Mouse (Mus musculus) neutrophil, adult 5-6 weeks (primary cell): ENCODE data around the gene Hnrnpa2b1. TPM values are rescaled to one million over a fixed set of nuclear protein-coding genes. Genes with fewer than 3 reads are reported as not detected.

ENCODE experiments used
- ATAC-seq: fragments of 151-379, 151-347 bp; 2 replicates; pipeline ENCODE4 v1.8.0; 2017; ENCODE audit warnings: mild to moderate bottlenecking, moderate TSS enrichment; ENCODE audit not compliant: insufficient number of reproducible peaks, poor library complexity, low FRiP score, severe bottlenecking; ENCODE audit errors: extremely low read depth
- total RNA-seq: library from RNA; stranded (forward); fragments of 200-1000 nt; gene quantifications from 2 replicates; pipeline ENCODE4 v1.2.3, GENCODE M21; 2017

Hnrnpa2b1 gene
- total RNA-seq, 1 experiment from 2014 or later, result 1,899 TPM

GRCm38 (mm10) chr6:51471179-51471505, 1.4 kb upstream of the Hnrnpa2b1 start:
- no peak for ATAC-seq

- ATAC-seq, result peak; percentile 18; the same call in 1 of the 2 replicates
Measured at GRCm38 (mm10) chr6:51470311-51471178, 851 bp upstream of the Hnrnpa2b1 start, which contains the start of gene Cbx3. TSS of gene Cbx3 (plus strand) at chr6:51470360.

- peak; percentile 13; the same call in 1 of the 2 replicates for ATAC-seq
Measured at GRCm38 (mm10) chr6:51468891-51469561, 668 bp downstream of the Hnrnpa2b1 start.

GRCm38 (mm10) chr6:51467649-51468048, 2.0 kb downstream of the Hnrnpa2b1 start:
- no peak for ATAC-seq

- no peak for ATAC-seq
Measured at GRCm38 (mm10) chr6:51460363-51460762, 9.3 kb downstream of the Hnrnpa2b1 start.

- no peak for ATAC-seq
Measured at GRCm38 (mm10) chr6:51460021-51460360, 9.7 kb downstream of the Hnrnpa2b1 start.

- no peak for ATAC-seq
Measured at GRCm38 (mm10) chr6:51459313-51460020, 10.2 kb downstream of the Hnrnpa2b1 start.

- no peak for ATAC-seq
Measured at GRCm38 (mm10) chr6:51458925-51459312, 10.8 kb downstream of the Hnrnpa2b1 start.

- ATAC-seq, result no peak
Measured at GRCm38 (mm10) chr6:51457770-51458387, 11.8 kb downstream of the Hnrnpa2b1 start.

- ATAC-seq, result no peak
Measured at GRCm38 (mm10) chr6:51457283-51457682, 12.4 kb downstream of the Hnrnpa2b1 start.

- no peak for ATAC-seq
Measured at GRCm38 (mm10) chr6:51456198-51456597, 13.5 kb downstream of the Hnrnpa2b1 start.

GRCm38 (mm10) chr6:51454949-51455348, 14.7 kb downstream of the Hnrnpa2b1 start:
- ATAC-seq, result no peak

GRCm38 (mm10) chr6:51452927-51453503, 16.7 kb downstream of the Hnrnpa2b1 start:
- no peak for ATAC-seq

- ATAC-seq, result 0 out of 2 replicates have a peak, but pooled peaks have one; percentile 19
Measured at GRCm38 (mm10) chr6:51442191-51442835, 27.4 kb downstream of the Hnrnpa2b1 start.

- no peak for ATAC-seq
Measured at GRCm38 (mm10) chr6:51438826-51439330, 30.8 kb downstream of the Hnrnpa2b1 start.

GRCm38 (mm10) chr6:51437665-51438064, 32.0 kb downstream of the Hnrnpa2b1 start:
- ATAC-seq, result no peak

- no peak for ATAC-seq
Measured at GRCm38 (mm10) chr6:51434270-51434669, 35.4 kb downstream of the Hnrnpa2b1 start.
